Mouse (Mus musculus): ENCODE results near the gene Mfsd4a. TPM values are rescaled to one million over a fixed set of nuclear protein-coding genes. Genes with fewer than 3 reads are reported as not detected.

Gene Mfsd4a
- total RNA-seq, 2 experiments from 2014 or later = 0.75 TPM; not detected in 1

GRCm38 (mm10) chr1:132027978-132028377 is 39.9 kb downstream of the Mfsd4a start:
- no peak for ATAC-seq (replicated peaks; ENCODE audit: low FRiP score, low TSS enrichment, poor library complexity, severe bottlenecking)

GRCm38 (mm10) chr1:132026925-132027646 is 40.8 kb downstream of the Mfsd4a start:
- peak; percentile 90 for ATAC-seq (replicated peaks; ENCODE audit: low FRiP score, low TSS enrichment, poor library complexity, severe bottlenecking)

- ATAC-seq (replicated peaks; ENCODE audit: low FRiP score, low TSS enrichment, poor library complexity, severe bottlenecking) = no peak
These were observed 45.8 kb downstream of the Mfsd4a start for GRCm38 (mm10) chr1:132022107-132022506.

GRCm38 (mm10) chr1:132019876-132020275 is 48.0 kb downstream of the Mfsd4a start:
- ATAC-seq (replicated peaks; ENCODE audit: low FRiP score, low TSS enrichment, poor library complexity, severe bottlenecking) = no peak

GRCm38 (mm10) chr1:132016691-132017090 is 51.2 kb downstream of the Mfsd4a start:
- ATAC-seq (replicated peaks; ENCODE audit: low FRiP score, low TSS enrichment, poor library complexity, severe bottlenecking) = no peak

GRCm38 (mm10) chr1:132014800-132015199 is 53.1 kb downstream of the Mfsd4a start:
- ATAC-seq (replicated peaks; ENCODE audit: low FRiP score, low TSS enrichment, poor library complexity, severe bottlenecking) = peak; percentile 51; the same call in 1 of the 2 replicates

GRCm38 (mm10) chr1:132012861-132013260 is 55.0 kb downstream of the Mfsd4a start:
- no peak for ATAC-seq (replicated peaks; ENCODE audit: low FRiP score, low TSS enrichment, poor library complexity, severe bottlenecking)

GRCm38 (mm10) chr1:132011785-132012184 is 56.1 kb downstream of the Mfsd4a start:
- ATAC-seq (replicated peaks; ENCODE audit: low FRiP score, low TSS enrichment, poor library complexity, severe bottlenecking) = no peak

GRCm38 (mm10) chr1:132010632-132011501 is 57.0 kb downstream of the Mfsd4a start:
- no peak for ATAC-seq (replicated peaks; ENCODE audit: low FRiP score, low TSS enrichment, poor library complexity, severe bottlenecking)

- ATAC-seq (replicated peaks; ENCODE audit: low FRiP score, low TSS enrichment, poor library complexity, severe bottlenecking) = no peak
These were observed 58.8 kb downstream of the Mfsd4a start for GRCm38 (mm10) chr1:132008881-132009644.

- ATAC-seq (replicated peaks; ENCODE audit: low FRiP score, low TSS enrichment, poor library complexity, severe bottlenecking) = peak; percentile 64
These were observed 59.7 kb downstream of the Mfsd4a start for GRCm38 (mm10) chr1:132007828-132008827.

- ATAC-seq (replicated peaks; ENCODE audit: low FRiP score, low TSS enrichment, poor library complexity, severe bottlenecking) = peak; percentile 58
These were observed 60.5 kb downstream of the Mfsd4a start, which contains the start of gene Elk4 for GRCm38 (mm10) chr1:132007282-132007815. Gene Elk4 (plus strand): TSS chr1:132007607.

GRCm38 (mm10) chr1:132006721-132007120 is 61.1 kb downstream of the Mfsd4a start:
- ATAC-seq (replicated peaks; ENCODE audit: low FRiP score, low TSS enrichment, poor library complexity, severe bottlenecking) = no peak

GRCm38 (mm10) chr1:132006046-132006445 is 61.8 kb downstream of the Mfsd4a start:
- ATAC-seq (replicated peaks; ENCODE audit: low FRiP score, low TSS enrichment, poor library complexity, severe bottlenecking) = no peak

- ATAC-seq (replicated peaks; ENCODE audit: low FRiP score, low TSS enrichment, poor library complexity, severe bottlenecking) = no peak
These were observed 62.4 kb downstream of the Mfsd4a start for GRCm38 (mm10) chr1:132005466-132005865.

- no peak for ATAC-seq (replicated peaks; ENCODE audit: low FRiP score, low TSS enrichment, poor library complexity, severe bottlenecking)
These were observed 63.2 kb downstream of the Mfsd4a start for GRCm38 (mm10) chr1:132004574-132005180.

GRCm38 (mm10) chr1:132003817-132004216 is 64.0 kb downstream of the Mfsd4a start:
- no peak for ATAC-seq (replicated peaks; ENCODE audit: low FRiP score, low TSS enrichment, poor library complexity, severe bottlenecking)

GRCm38 (mm10) chr1:132003111-132003510 is 64.8 kb downstream of the Mfsd4a start:
- ATAC-seq (replicated peaks; ENCODE audit: low FRiP score, low TSS enrichment, poor library complexity, severe bottlenecking) = no peak
